9 mouse cellular contexts compared by ENCODE assay signal in genomic region chr2:136449265-136449664, GRCm38 (mm10). TPM values are rescaled to one million over a fixed set of nuclear protein-coding genes. Genes with fewer than 3 reads are reported as not detected.
DNase-seq lines count a peak whose midpoint lies in the region; TF ChIP-seq lines count a peak whose summit lies in the region.
"Had no signal": no experiment of that assay in that cellular context is flagged by ENCODE, and none has a peak within 500 bp of the region (broad histone marks: within the 10 kb centered on the region; RNA-seq: fewer than 3 reads in every experiment).

No protein-coding gene starts in this region.

- H3K27ac ChIP-seq in left cerebral cortex, adult 2 months = no peak overlapping the region
- H3K27ac ChIP-seq in cortical plate, adult 2 months (ENCODE audit: insufficient read depth, low read length) = no peak overlapping the region

- peak in 1 of 2 experiments; percentile 34 for DNase-seq in left cerebral cortex, adult 2 months (ENCODE audit: extremely low spot score in 1 of 2, low spot score in 2 of 2)
- DNase-seq in left cerebral cortex, postnatal 4 days = no peak
- peak; percentile 30 for DNase-seq in ZHBTc4 (ENCODE audit: low read depth, low spot score)
- DNase-seq in layer of hippocampus, adult 9-10 months (ENCODE audit: low spot score) = peak; percentile 48
- DNase-seq in spleen, adult 18-20 months = no peak
- DNase-seq in B cell, adult 2 months = no peak
- no peak for DNase-seq in c-Kit-positive CD71-positive TER-119-positive erythroid progenitor cells, embryonic 14.5 days (ENCODE audit: low spot score)

- peaks cover 2% of the 10 kb centered on the region; the same call in 1 of the 2 replicates for H3K4me1 ChIP-seq in cortical plate, adult 2 months (ENCODE audit: control insufficient read depth, insufficient read depth, low read length)

- intact Hi-C loops in left cerebral cortex, adult 2 months (cut with DNase I) = loop anchor here (1.0 to 10.0 kb wide), 3 partner anchors 62 to 484 kb away; partner anchors contain the start of gene Pak7
- intact Hi-C loops in left cerebral cortex, postnatal 4 days (cut with DNase I) = loop anchor here (2.0 kb wide), 1 partner anchor 300 kb away; no protein-coding TSS in a partner anchor

- TF ChIP-seq POLR2A in cortical plate, adult 2 months (IDR thresholded peaks at IDR 0.05; ENCODE audit: extremely low read depth, insufficient read depth, low read length) = no peak

- peak; percentile 71 for TF ChIP-seq CTCF in left cerebral cortex, adult 2 months (IDR thresholded peaks at IDR 0.05)
- TF ChIP-seq CTCF in cortical plate, adult 2 months (IDR thresholded peaks at IDR 0.05; ENCODE audit: extremely low read depth, insufficient read depth, low read length) = peak; percentile 55; the same call in 1 of the 2 replicates

- no peak overlapping the region for H3K4me3 ChIP-seq in left cerebral cortex, adult 2 months
- H3K4me3 ChIP-seq in cortical plate, adult 2 months (ENCODE audit: insufficient read depth, low read length) = no peak overlapping the region

RNA-seq across cellular contexts. Expression of gene Ankef1, which starts 52.4 kb away (rescaled TPM):
- total RNA-seq in left cerebral cortex, adult 2 months (2021) = 1 to 10 TPM; 1.3 to 3.2 TPM
- total RNA-seq in left cerebral cortex, postnatal 4 days (2021) = 1 to 10 TPM; 1.2 to 1.8 TPM
- 0.35 and 0.44 TPM in 2 replicates for polyA plus RNA-seq in cortical plate, adult 2 months (2012; rRNA removed)
- total RNA-seq: neutrophil, adult 5-6 weeks had no signal

Comparison
In these comparisons a context has a peak if more than half of its experiments do, and no peak if none do; other contexts are left out.
1. DNase-seq: peak in ZHBTc4 (single experiment) and layer of hippocampus, adult 9-10 months (single experiment); none in left cerebral cortex, postnatal 4 days (single experiment), spleen, adult 18-20 months (0 of 2), B cell, adult 2 months (0 of 2) and c-Kit-positive CD71-positive TER-119-positive erythroid progenitor cells, embryonic 14.5 days (single experiment).